Mouse (Mus musculus) embryonic facial prominence, embryonic 14.5 days (tissue): Measurements from ENCODE around the gene Adat2. TPM values are rescaled to one million over a fixed set of nuclear protein-coding genes. Genes with fewer than 3 reads are reported as not detected.

Experiments used
- ATAC-seq: fragments of 200-750 bp; cut with Nextera tagmentation; 2 replicates; pipeline ENCODE4 v1.8.0; 2017; ENCODE audit warnings: low read depth, moderate number of reproducible peaks, moderate TSS enrichment
- DNase-seq: peaks from one replicate; pipeline ENCODE4 v3.0.0-alpha.2; 2015; ENCODE audit warnings: low spot score
- H3K27ac ChIP-seq: fragments of 300-500 bp; sonication (generic); replicated peaks from 2 replicates; pipeline ENCODE4 v1.5.1; 2014; ENCODE audit warnings: low read depth, mild to moderate bottlenecking, low read length, moderate library complexity
- H3K27me3 ChIP-seq: fragments of 300-500 bp; sonication (generic); replicated peaks from 2 replicates; pipeline ENCODE4 v1.6.1; 2014; ENCODE audit warnings: low read length; ENCODE audit not compliant: control insufficient read depth, insufficient read depth
- H3K36me3 ChIP-seq: fragments of 300-500 bp; sonication (generic); 2 replicates; pipeline ENCODE4 v1.6.1; 2014; ENCODE audit warnings: low read length, mixed read lengths; ENCODE audit not compliant: control insufficient read depth, insufficient read depth
- H3K4me1 ChIP-seq: fragments of 300-500 bp; sonication (generic); 2 replicates; pipeline ENCODE4 v1.6.1; 2014; ENCODE audit warnings: antibody characterized with exemption, low read length; ENCODE audit not compliant: control insufficient read depth, insufficient read depth
- H3K4me2 ChIP-seq: fragments of 300-500 bp; sonication (generic); 2 replicates; pipeline ENCODE4 v1.6.1; 2014; ENCODE audit warnings: low read depth, mild to moderate bottlenecking, low read length, moderate library complexity, mixed read lengths
- H3K4me3 ChIP-seq: fragments of 300-500 bp; sonication (generic); 2 replicates; pipeline ENCODE4 v1.5.1; 2014; ENCODE audit warnings: low read depth, mild to moderate bottlenecking, low read length
- H3K9ac ChIP-seq: fragments of 300-500 bp; sonication (generic); 2 replicates; pipeline ENCODE4 v1.6.1; 2014; ENCODE audit warnings: low read depth, mild to moderate bottlenecking, low read length, moderate library complexity, mixed read lengths
- H3K9me3 ChIP-seq: fragments of 300-500 bp; sonication (generic); 2 replicates; pipeline ENCODE4 v1.6.1; 2016; ENCODE audit warnings: low read length; ENCODE audit not compliant: control insufficient read depth
- WGBS: fragments of 180-500 bp; shearing (Covaris S2); extraction: QIAGEN DNeasy Blood & Tissue Kit; methylation state at CpG from one replicate; pipeline ENCODE4 v1.1.7; 2014; 5-methylcytosine and 5-hydroxymethylcytosine counted together
- polyA plus RNA-seq: library from polyadenylated mRNA; unstranded; fragments of >200 nt; fragmentation: Nextera tagmentation; extraction: Ambion mirVana; gene quantifications from 2 replicates; pipeline ENCODE4 v1.2.1, GENCODE M21; 2014

The Adat2 gene
- polyA plus RNA-seq, 1 experiment from 2014 or later = 4.9 TPM

DNA sequence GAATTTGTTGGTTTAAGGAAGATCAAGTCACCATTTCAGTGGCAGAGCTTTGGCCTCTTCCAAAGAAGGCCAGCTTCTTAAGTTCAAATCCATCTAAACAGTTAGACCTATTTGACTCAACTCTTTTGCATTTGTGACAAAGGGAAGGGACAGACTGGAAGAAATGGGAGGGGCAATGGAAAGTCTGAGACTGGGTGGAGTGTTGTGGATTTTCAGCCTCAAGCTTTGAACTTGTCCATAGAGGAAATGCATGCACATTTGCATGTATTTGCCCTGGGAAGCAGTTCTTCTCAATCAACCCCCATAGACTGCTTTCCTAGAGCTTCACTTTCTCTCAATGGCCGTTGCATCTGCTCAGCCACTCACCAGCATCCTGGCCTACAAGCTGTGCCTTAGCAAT is 1.6 kb downstream of the Adat2 start:
- ATAC-seq (no peak), DNase-seq (no peak)
- Histone ChIP-seq H3K4me1 (peaks cover 7% of the 10 kb centered on the region), H3K27ac (no peak overlapping the region), H3K36me3 (peaks cover 14% of the 10 kb centered on the region), H3K9ac (no peak overlapping the region), H3K4me2 (no peak overlapping the region), H3K9me3 (no peaks in the 10 kb centered on the region), H3K4me3 (no peak overlapping the region), H3K27me3 (no peaks in the 10 kb centered on the region)
- WGBS = 96% methylated on average over 1 of the region's 1 CpGs

DNA sequence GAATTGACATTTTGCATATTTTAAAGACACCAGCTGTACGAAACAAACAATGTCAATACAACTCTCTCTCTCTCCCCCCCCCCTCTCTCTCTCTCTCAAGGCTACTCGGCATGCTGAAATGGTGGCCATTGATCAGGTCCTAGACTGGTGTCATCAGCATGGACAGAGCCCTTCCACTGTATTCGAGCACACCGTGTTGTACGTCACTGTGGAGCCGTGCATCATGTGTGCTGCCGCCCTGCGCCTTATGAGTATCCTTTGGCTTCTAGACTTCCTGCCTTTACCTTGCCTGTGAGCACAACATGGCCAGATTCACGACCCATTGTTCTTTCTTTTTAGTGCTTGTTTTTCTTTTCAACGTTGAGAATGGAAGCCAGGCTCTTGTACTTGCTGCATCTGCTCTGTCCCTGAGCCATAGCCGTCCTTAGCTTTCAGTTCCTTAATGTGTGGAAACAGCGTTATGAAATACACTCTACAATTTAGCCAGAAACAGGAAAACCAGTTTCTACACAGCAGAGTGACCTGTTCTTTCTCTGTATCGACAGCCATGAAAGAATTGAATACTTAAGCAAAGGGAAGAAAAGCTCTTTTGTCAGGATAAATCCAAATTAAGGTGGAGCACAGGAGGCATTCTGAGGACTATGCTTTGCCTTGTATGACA is 7.5 kb downstream of the Adat2 start:
- DNase-seq (no peak), ATAC-seq (no peak)
- Histone ChIP-seq H3K36me3 (peaks cover 57% of the 10 kb centered on the region), H3K27me3 (no peaks in the 10 kb centered on the region), H3K4me1 (0 out of 2 replicates have a peak, but pooled peaks cover 2% of the 10 kb centered on the region), H3K4me2 (no peak overlapping the region), H3K9me3 (no peaks in the 10 kb centered on the region), H3K4me3 (no peak overlapping the region), H3K27ac (no peak overlapping the region), H3K9ac (no peak overlapping the region)
- 91% methylated on average over 13 of the region's 13 CpGs for WGBS

DNA sequence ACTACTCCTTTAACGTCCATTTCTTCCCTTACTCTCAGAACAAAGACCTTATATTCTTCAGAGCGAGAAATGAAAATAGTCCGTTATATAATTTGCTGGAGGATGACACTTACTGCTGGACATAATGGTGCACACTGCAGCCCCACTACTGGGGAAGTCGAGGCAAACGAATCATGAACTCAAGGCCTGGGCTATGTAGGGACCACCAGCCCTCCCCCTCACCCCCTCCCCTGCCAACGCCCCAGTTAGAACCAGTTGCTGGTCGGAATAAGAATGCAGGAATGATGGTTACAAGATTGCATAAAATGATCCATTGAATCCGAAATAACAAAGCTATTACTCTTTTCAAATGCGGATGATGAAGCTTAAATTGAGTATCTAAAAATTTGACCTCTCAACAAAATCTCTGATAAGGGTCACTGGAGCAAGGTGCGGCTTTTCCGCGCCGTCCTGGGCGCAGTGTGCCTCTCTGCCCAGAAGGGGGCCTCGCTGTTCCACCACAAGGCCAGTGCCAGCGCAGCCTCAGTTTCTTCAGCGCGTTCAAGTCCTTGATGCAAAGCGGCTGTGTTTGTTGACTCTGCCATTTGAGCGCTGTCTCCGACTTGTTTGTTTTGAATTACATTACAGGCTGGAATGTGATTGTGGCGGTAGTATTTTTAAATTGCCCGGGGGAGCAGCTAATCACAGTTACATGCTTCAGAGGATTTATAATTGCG is 11.8 kb downstream of the Adat2 start:
- DNase-seq (peak; percentile 94), ATAC-seq (peak; percentile 81; the same call in 1 of the 2 replicates)
- Histone ChIP-seq H3K9me3 (no peaks in the 10 kb centered on the region), H3K36me3 (peaks cover 42% of the 10 kb centered on the region; the same call in 1 of the 2 replicates), H3K27me3 (0 out of 2 replicates have a peak, but pooled peaks cover 2% of the 10 kb centered on the region), H3K4me3 (peak overlapping the region; percentile 27), H3K9ac (no peak overlapping the region), H3K27ac (no peak overlapping the region), H3K4me2 (peak overlapping the region; percentile 59), H3K4me1 (0 out of 2 replicates have a peak, but pooled peaks cover 3% of the 10 kb centered on the region)
- WGBS = 24% methylated on average over 24 of the region's 24 CpGs

DNA sequence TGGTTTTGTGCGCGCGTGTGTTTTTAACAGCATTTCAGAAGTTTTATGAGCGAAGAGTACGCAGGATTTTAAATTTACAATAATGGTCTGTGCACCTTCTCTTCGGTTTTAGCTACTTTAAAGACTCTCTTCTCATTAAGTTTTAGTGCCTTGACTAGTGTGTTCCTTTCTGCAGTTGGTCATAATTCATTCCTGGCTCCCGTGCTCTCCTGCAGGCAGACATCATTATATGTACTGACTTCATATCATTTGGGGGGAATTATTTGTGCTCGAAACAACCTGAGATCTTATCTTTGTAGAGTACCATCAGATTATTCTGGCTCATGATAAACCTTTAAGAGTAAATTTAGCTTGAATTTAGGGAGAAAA is 12.4 kb downstream of the Adat2 start:
- no peaks in the 10 kb centered on the region for H3K9me3 ChIP-seq
- WGBS = 23% methylated on average over 8 of the region's 8 CpGs
- H3K27ac ChIP-seq = no peak overlapping the region
- no peak overlapping the region for H3K9ac ChIP-seq
- peaks cover 41% of the 10 kb centered on the region; the same call in 1 of the 2 replicates for H3K36me3 ChIP-seq
- peaks cover 7% of the 10 kb centered on the region for H3K4me1 ChIP-seq
- ATAC-seq = no peak
- no peak for DNase-seq
- H3K27me3 ChIP-seq = 0 out of 2 replicates have a peak, but pooled peaks cover 2% of the 10 kb centered on the region
- peak overlapping the region; percentile 59 for H3K4me2 ChIP-seq
- peak overlapping the region; percentile 27 for H3K4me3 ChIP-seq

- Histone ChIP-seq H3K36me3 (peaks cover 28% of the 10 kb centered on the region; the same call in 1 of the 2 replicates), H3K4me2 (no peak overlapping the region), H3K9me3 (no peaks in the 10 kb centered on the region), H3K4me3 (no peak overlapping the region), H3K9ac (no peak overlapping the region), H3K27ac (no peak overlapping the region), H3K27me3 (0 out of 2 replicates have a peak, but pooled peaks cover 2% of the 10 kb centered on the region), H3K4me1 (peaks cover 16% of the 10 kb centered on the region)
- WGBS = 51% methylated on average over 13 of the region's 13 CpGs
- no peak for ATAC-seq
- no peak for DNase-seq
These were observed 13.7 kb downstream of the Adat2 start for GRCm38 (mm10) chr10:13566393-13566792.

GRCm38 (mm10) chr10:13569818-13570217 is 17.1 kb downstream of the Adat2 start:
- peak; percentile 74 for DNase-seq
- Histone ChIP-seq H3K9ac (no peak overlapping the region), H3K4me2 (peak overlapping the region; percentile 15; the same call in 1 of the 2 replicates), H3K4me3 (no peak overlapping the region), H3K27ac (no peak overlapping the region), H3K4me1 (peaks cover 16% of the 10 kb centered on the region), H3K36me3 (no peaks in the 10 kb centered on the region), H3K9me3 (no peaks in the 10 kb centered on the region), H3K27me3 (0 out of 2 replicates have a peak, but pooled peaks cover 2% of the 10 kb centered on the region)
- WGBS = 31% methylated on average over 7 of the region's 7 CpGs
- ATAC-seq = peak; percentile 63; the same call in 1 of the 2 replicates

GRCm38 (mm10) chr10:13570697-13571538 is 18.2 kb downstream of the Adat2 start:
- no peak overlapping the region for H3K9ac ChIP-seq
- no peaks in the 10 kb centered on the region for H3K36me3 ChIP-seq
- no peak overlapping the region for H3K4me2 ChIP-seq
- 70% methylated on average over 9 of the region's 9 CpGs for WGBS
- DNase-seq = peak; percentile 20
- no peak for ATAC-seq
- peaks cover 13% of the 10 kb centered on the region for H3K4me1 ChIP-seq
- H3K27ac ChIP-seq = no peak overlapping the region
- no peak overlapping the region for H3K4me3 ChIP-seq
- no peaks in the 10 kb centered on the region for H3K9me3 ChIP-seq
- H3K27me3 ChIP-seq = 0 out of 2 replicates have a peak, but pooled peaks cover 2% of the 10 kb centered on the region

DNA sequence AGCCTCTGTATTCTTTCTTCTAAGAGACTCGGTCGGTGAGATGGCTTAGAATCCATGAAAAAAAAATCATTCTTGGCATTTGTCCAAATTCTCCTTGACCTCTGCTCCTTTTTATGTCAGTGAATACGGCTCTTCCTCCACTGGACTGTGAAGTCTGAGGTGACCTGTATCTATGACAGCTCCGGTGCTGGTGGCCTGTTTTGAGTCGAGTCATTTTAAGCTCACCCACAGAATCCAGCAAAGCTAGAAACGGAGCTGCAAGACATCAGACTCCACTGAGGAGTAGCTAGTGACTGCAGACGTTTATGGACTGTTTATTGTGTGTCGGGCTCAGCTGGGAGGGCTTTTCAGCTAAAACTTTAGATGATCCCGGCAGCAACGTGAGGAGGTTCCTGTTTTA is 19.3 kb downstream of the Adat2 start:
- H3K27ac ChIP-seq = no peak overlapping the region
- WGBS = 53% methylated on average over 10 of the region's 10 CpGs
- H3K4me2 ChIP-seq = no peak overlapping the region
- no peak for ATAC-seq
- H3K9ac ChIP-seq = no peak overlapping the region
- no peak overlapping the region for H3K4me3 ChIP-seq
- H3K27me3 ChIP-seq = no peaks in the 10 kb centered on the region
- H3K36me3 ChIP-seq = no peaks in the 10 kb centered on the region
- DNase-seq = no peak
- peaks cover 13% of the 10 kb centered on the region for H3K4me1 ChIP-seq
- no peaks in the 10 kb centered on the region for H3K9me3 ChIP-seq
